Mouse (Mus musculus) testis, postnatal 14 days (tissue): ENCODE measurements at regions not wholly inside any gene's neighbourhood (a gene's known extent, or its start where the extent isn't known, plus 50 kb on each side); places are given as distances from the start of the nearest gene placed in this dataset.

Source experiments
- DNase-seq: peaks from one replicate; pipeline ENCODE4 v3.0.0; 2021; ENCODE audit warnings: low spot score

DNA sequence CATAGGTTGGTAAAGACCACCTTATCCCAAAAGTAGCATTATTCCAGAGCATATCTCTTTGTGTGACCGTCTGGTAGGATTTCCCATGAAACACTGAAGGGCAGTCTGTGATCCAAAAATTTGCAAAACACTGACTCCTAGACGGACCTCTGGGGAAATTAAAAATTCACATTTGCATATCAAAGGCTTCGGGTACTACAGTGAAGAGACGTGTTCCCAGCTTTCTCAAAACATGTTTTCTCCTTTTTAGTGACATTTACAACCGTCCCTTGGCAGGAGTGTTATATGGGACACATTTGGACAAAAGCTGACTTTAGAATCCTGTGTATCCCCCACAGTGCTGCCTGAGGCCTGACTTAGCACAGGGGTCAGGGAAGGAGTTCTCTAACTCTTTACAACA, 78.8 kb upstream of the Pkdcc start:
- no peak for DNase-seq

DNA sequence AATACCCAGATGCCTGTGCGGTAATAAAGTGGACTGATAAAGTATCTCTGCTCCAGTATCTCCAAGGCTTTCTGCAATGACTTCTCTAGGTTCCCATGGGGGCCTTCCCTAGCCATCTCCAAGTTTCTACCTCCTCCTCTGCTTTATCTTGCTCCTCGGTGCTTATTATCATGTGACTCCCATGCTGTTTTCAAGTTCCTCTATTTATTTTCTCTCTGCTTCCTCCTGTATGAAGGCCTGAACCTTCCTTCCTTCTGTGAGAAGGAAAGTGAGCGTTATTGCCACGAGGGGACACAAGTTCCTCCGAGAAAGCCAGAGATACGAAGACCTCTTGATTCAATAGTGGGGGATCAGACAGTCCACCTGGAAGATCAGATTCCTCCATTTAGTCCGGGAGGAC, 77.4 kb upstream of the Pkdcc start:
- DNase-seq: no peak

DNA sequence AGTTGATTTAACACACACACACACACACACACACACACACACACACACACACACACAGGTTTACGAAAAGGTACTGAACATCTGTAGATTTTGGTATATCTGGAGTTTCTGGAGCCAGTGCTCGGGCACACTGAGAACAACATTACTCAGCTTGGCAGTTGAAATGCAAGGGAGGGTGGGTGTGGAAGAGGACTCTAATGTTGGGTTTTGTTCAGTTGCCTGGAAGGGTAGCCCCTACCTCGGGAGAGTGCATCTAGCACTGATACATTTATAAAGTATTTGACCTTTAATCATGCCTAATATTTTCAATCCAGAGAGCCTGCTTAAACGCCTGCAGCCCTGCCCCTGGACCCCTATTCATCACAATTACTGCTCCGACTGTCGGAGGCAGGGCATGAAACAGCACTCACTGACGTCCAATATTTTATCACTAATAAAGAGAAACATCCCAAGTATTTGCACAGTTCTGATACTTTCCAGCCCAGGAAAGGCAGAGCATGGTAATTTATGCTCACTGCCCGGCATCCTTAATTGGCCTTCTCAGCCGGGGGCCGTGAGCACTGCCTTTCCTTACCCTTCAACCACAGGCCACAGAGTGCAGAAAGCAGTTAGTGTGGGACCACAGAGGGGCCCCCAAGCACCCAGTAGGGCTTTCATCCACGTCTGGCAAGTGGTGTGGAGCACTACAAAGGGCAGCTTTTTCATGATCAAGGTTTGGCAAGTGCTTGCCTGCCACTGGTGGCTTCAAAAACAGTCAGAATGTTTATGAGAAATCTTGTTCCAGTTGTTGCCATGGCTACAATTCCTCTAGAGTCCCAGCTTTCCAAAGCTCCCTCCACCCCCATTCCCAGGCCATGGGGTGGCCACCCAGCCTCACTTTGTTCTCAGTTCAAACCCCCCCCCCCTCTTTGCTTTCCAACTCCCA, 76.3 kb upstream of the Pkdcc start:
- no peak for DNase-seq

DNA sequence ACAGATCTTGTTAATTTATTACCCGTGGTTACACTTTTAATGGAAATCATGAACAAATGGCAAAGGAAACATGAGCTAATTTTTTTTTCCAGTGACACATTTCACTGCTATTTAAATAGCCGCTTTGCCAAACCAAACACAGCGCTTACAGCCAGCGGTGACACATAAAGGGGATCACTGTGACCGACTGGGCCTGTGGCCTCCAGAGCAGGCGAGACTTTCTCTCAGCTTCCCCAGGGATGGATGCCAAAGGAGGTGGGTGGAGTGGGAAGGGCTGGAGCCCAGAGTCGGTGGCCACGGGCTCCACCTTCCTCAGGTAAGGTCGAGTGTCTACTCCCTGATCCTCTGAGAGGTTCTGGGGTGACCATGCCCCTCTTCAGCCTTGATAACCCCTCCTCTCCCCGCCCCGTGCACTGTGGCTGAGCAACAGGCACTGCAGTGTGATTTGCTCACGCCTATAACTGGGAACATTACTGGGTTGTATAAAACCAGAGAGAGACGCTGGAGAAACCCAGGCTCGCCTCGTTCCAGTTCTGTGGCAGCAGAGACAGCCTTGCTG, 66.6 kb upstream of the Pkdcc start:
- no peak for DNase-seq

DNA sequence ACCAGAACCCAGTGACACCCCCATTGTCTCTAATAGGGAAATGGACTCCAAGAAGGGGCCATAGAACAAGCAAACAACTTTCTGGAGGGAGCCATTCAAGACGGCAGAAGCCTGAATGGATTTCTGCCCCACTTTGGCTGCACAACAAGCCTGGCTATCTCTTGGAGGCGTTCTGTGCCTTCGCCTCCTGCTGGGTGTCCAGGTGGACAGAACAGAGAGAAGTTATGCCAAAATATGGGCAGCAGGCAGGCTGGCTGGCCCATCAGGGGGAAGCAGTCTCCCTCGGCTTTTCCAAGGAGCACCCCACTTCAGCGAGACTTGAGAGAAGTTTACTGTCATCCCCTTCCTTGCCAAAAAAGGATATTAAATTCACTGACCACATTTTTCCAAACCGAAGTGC, 65.8 kb upstream of the Pkdcc start:
- DNase-seq: no peak

DNA sequence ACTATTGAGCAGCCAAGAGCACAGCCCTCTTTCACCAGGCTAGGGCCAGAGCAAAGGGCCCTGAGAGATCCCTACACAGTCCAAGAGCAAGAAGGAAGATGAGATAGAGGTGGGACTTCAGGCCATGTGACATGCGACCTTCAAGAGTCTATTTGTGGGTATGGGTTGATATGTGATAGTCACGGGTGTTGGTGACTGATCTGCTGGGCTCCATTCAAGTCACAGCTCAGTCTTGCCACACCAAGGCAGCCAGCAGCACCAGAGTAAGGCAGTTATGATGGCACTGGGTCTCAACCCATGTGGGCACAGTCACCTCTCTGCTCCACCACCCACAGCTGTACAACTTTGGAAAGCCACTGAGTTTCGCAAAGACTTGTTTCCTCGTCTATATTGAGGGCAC, 60.0 kb upstream of the Pkdcc start:
- DNase-seq: no peak

DNA sequence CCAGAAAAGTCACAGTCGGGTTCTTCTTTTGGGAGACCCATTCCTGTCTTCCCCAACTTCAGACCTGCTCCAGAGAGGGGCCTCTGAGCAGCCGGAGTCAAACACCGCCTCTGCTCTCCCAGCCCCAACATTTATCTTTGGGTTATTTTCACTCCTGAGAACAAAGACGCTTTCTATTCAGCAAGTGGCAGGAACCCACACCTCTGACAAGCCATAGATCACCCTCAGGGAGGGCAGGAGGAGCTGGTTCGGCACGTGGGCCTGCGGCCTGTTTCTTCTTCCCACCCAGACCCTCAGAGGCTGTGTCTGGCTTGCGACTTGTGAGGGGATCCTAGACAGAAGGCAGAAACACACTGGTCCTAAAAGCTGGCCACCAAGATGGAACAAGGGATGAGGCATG, 58.4 kb upstream of the Pkdcc start:
- no peak for DNase-seq

DNA sequence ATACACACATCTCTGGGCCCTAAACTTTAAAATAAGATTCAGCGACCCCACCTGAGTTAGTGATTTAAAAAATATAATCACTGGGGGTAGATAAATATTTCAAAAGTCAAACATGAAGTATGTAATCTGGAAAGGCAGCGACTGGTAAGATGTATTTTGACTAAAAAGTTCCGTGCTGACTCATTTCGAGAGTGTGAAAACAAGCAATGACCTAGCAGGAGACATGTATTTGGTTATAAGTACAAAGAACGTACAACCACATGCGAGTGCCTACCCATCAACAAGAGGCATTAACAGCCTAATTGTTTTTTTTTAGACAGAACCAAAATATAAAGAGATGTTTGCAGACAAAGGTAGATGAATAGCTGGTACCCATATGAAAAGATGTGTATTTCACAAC, 57.0 kb upstream of the Pkdcc start:
- DNase-seq: no peak

DNA sequence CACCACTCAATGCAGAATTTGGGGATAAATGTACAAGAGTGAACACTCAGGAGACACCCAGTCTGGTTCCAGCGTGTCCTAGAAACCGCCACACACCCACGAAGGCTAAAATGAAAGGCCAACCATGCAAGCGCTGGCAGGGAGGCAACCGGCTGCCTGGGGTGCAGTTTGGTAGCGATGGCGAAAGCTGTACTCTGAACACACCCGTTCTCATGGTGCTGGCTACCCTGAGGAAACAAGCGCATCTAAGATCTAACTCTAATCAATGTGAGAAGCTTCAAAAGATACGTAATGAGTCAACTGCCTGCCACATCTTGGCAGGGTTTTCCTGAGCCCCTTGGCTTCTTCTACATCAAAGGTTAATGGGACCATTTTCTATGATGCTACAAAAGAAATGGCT, 56.4 kb upstream of the Pkdcc start:
- DNase-seq: no peak

DNA sequence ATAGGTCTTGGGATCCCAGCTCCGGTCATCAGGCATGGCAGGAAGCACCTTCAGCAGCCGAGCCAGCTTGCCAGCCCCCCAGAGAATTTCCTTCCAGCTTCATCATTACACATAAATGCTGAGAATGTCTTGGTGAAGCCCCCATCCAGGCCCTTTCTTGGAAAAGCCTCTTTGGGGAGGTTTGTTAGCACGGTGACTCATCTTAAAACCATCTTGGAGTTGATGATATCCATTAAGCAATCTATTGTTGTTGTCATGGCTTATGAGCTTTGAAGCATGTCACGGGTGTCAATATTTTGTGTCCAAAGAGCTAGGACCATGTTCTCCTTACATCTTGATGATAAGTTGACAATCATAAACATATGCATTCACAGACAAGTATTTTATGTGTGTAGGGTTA, 55.5 kb upstream of the Pkdcc start:
- DNase-seq: no peak

DNA sequence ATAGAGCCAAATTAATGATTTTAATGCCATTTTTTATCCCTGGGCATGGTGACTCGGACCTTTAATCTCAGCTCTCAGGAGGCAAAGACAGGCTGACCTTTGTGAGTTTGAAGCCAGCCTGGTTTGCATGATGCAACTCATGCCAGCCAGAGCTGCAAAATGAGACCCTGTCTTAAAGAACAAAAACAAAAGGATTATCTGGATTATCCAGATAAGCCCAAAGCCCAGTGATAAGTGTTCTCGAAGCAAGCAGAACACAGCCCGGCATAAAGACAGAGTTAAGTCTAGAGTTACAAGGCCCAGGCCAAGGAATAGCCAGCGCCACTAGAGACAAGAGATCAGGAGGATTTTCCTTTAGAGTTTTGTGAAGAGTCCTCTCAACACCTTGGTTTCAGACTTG, 54.8 kb upstream of the Pkdcc start:
- no peak for DNase-seq

DNA sequence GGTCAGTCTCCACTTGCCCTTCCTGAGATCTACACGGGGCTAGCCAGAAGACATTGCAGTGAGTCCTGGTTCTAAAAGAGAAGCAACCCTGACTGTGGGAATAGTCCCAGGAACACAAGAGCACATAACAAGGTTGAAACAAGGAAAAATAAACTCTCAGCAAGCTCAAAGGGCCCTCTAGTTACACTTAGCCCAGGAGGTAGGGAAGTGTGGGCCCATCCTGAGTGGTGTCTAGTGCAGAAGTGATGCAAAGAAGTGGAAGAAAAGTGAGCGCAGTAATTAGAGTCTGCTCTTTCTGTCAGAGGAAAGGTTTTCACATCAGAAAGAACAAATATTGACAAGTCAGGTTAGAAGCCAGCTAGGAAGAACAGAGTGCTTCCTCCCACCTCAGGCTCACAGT, 53.4 kb upstream of the Pkdcc start:
- no peak for DNase-seq

DNA sequence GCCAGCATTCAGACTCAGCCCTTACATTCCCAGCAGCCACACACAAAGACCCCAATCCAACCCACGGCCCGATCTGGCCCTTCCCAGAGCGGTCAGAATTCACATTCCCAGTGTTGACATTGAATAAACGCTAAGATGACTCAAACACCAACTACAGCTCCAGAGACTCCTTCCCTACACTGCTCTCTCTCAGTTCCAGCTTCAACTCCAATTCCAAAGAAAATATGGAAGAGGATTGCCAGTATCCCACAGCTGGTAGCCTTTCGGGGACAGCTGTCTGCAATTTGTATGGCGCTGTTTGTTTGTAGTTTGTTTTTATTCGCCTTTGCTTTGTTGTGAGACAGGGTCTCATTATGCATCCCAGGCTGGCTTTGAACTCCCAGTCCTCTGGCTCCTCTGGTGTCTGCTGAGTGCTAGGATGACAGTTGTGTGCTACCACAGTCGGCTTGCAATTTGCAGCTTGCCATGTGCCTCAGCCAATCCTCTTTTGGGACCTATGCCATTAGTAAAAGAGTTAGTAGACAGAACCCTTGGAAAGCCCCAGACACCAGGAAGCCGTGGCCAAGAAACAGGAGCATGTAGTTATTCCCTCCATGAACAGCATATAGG, 51.0 kb upstream of the Pkdcc start:
- DNase-seq: no peak

DNA sequence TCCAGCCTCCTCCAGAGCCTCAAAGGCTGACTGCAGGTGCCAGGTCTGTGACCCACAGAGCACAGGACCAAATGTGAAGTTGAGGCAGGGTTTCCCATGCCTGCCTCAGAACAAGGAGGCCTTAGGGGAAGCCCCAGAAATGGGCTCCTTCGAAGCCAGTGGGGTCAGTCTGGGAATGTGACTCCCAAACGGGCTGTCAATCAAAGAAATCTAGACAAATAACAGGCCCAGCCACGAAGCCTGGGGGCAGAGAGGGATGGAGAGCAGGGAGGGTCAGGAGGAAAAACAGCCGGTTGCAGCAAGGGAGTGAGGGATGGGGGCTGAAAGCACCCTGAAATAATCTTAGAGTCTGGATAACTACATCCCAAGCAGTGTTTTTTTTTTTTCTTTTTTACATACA, 50.4 kb upstream of the Pkdcc start:
- no peak for DNase-seq

DNA sequence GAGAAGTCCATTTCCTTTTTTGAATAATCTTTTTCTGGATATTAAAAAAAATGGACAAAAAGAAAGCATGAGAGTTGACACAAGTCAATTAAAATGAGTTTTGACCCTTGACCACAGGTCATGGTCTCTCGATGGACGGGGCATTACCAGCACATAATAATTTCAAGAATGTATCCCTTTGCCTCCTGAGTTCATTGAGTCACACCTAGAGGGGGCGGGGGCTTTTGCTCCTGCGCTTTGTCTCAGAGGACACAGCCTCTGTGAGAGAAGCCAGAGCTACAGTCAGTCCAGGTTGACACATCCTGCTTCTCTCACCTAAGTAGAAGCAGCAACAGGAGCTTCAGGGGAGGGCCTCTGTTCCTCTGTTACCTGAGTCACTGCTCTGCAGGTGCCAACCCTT, 50.0 kb upstream of the Pkdcc start:
- no peak for DNase-seq
